Mouse (Mus musculus) CH12.LX (cell line): ENCODE results near the gene Gm20388.

Source experiments
- CTCF ChIP-seq, 2 experiments: IDR thresholded peaks in 1 of 2; conservative IDR thresholded peaks in 1 of 2; 2 replicates each; pipeline ENCODE4 v1.5.1; 2011 to 2012; ENCODE audit warnings: low read depth in 2 of 2, low read length in 2 of 2, improper control_type of control experiment in 1 of 2, inconsistent platforms in 1 of 2, mild to moderate bottlenecking in 1 of 2, moderate library complexity in 1 of 2
- EP300 ChIP-seq: IDR thresholded peaks from 2 replicates; pipeline ENCODE4 v1.6.1; 2011; ENCODE audit warnings: low read length, improper control_type of control experiment
- GABPA ChIP-seq: IDR thresholded peaks from 2 replicates; pipeline ENCODE4 v1.6.1; 2012; ENCODE audit warnings: low read depth, low read length, improper control_type of control experiment, inconsistent platforms; ENCODE audit not compliant: insufficient replicate concordance
- HCFC1 ChIP-seq: IDR thresholded peaks from 2 replicates; pipeline ENCODE4 v1.6.1; 2012; ENCODE audit warnings: low read depth, mild to moderate bottlenecking, inconsistent platforms, low read length, improper control_type of control experiment
- JUND ChIP-seq: conservative IDR thresholded peaks from 2 replicates; pipeline ENCODE4 v1.6.1; 2011; ENCODE audit warnings: low read depth, low read length, improper control_type of control experiment
- MYC ChIP-seq: IDR thresholded peaks from 2 replicates; pipeline ENCODE4 v1.6.1; 2011; ENCODE audit warnings: low read depth, mild to moderate bottlenecking, improper control_type of control experiment, low read length
- PAX5 ChIP-seq: IDR thresholded peaks from 2 replicates; pipeline ENCODE4 v1.6.1; 2012; ENCODE audit warnings: low read length, inconsistent platforms, mixed read lengths
- POLR2A ChIP-seq: IDR thresholded peaks from 2 replicates; pipeline ENCODE4 v1.6.1; 2011; ENCODE audit warnings: low read depth, mild to moderate bottlenecking, improper control_type of control experiment, low read length
- TCF12 ChIP-seq: IDR thresholded peaks from 2 replicates; pipeline ENCODE4 v1.6.1; 2014; ENCODE audit warnings: low read depth, mild to moderate bottlenecking, inconsistent platforms, low read length, improper control_type of control experiment
- USF1 ChIP-seq: IDR thresholded peaks from 2 replicates; pipeline ENCODE4 v1.6.1; 2014; ENCODE audit warnings: low read depth, mild to moderate bottlenecking, inconsistent platforms, low read length, improper control_type of control experiment
- ZNF384 ChIP-seq: IDR thresholded peaks from 2 replicates; pipeline ENCODE4 v1.6.1; 2012; ENCODE audit warnings: low read depth, low read length, improper control_type of control experiment, inconsistent platforms

DNA sequence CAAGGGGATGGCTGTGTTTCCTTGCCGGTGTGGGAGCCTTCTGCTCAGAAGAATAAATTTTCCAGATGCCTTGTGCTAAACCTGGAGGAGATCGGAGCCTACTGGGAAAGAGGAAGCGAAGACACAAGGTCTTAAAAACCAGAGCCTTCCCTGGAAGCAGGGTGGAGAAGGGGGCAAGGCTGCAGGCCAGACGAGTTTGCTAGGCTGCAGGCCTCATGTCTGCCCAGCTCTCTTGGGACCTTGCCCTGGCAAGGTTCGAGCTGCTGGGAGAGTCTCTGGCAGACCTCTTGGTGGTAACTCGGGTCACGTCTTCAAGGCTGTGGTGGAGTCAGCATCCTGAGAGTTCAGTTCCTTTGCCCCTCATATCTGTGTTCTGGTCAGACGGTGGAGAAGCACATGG, 324.2 kb downstream of the Gm20388 start:
- TF ChIP-seq EP300 (no peak), TCF12 (no peak), POLR2A (no peak), MYC (no peak), PAX5 (no peak), HCFC1 (no peak), ZNF384 (no peak), JUND (no peak), CTCF (conservative IDR thresholded peaks at IDR 0.05 in 1 of 2, IDR thresholded peaks at IDR 0.05 in 1 of 2; ENCODE audit: low read depth in 2 of 2, low read length in 2 of 2) (no peak), USF1 (no peak), GABPA (no peak)
